Mouse (Mus musculus): ENCODE data around the gene Vmp1. TPM values are rescaled to one million over a fixed set of nuclear protein-coding genes. Genes with fewer than 3 reads are reported as not detected.

Gene Vmp1
- polyA plus RNA-seq, 1 experiment from 2014 or later: 93.5 TPM

- H3K36me3 ChIP-seq: peaks cover 11% of the 10 kb centered on the region
- peak overlapping the region; percentile 5; the same call in 1 of the 2 replicates for H3K4me2 ChIP-seq (replicated peaks)
- WGBS: 26% methylated on average over 12 of the region's 12 CpGs
- H3K27ac ChIP-seq: no peak overlapping the region
- peaks cover 14% of the 10 kb centered on the region for H3K4me1 ChIP-seq (replicated peaks)
- no peak for ATAC-seq
- no peaks in the 10 kb centered on the region for H3K9me3 ChIP-seq
- no peak overlapping the region for H3K9ac ChIP-seq (replicated peaks)
- no peaks in the 10 kb centered on the region for H3K27me3 ChIP-seq
- no peak overlapping the region for H3K4me3 ChIP-seq (replicated peaks)
These were observed 97.3 kb downstream of the Vmp1 start for GRCm38 (mm10) chr11:86586177-86586867.

GRCm38 (mm10) chr11:86585598-86585984 is 98.0 kb downstream of the Vmp1 start:
- no peak overlapping the region for H3K27ac ChIP-seq
- H3K4me3 ChIP-seq (replicated peaks): no peak overlapping the region
- 44% methylated on average over 3 of the region's 3 CpGs for WGBS
- no peaks in the 10 kb centered on the region for H3K27me3 ChIP-seq
- H3K4me2 ChIP-seq (replicated peaks): no peak overlapping the region
- peaks cover 14% of the 10 kb centered on the region for H3K4me1 ChIP-seq (replicated peaks)
- no peak for ATAC-seq
- H3K9ac ChIP-seq (replicated peaks): no peak overlapping the region
- peaks cover 11% of the 10 kb centered on the region for H3K36me3 ChIP-seq
- H3K9me3 ChIP-seq: no peaks in the 10 kb centered on the region

- peaks cover 14% of the 10 kb centered on the region for H3K4me1 ChIP-seq (replicated peaks)
- no peaks in the 10 kb centered on the region for H3K9me3 ChIP-seq
- no peak for ATAC-seq
- H3K36me3 ChIP-seq: peaks cover 11% of the 10 kb centered on the region
- no peak overlapping the region for H3K4me2 ChIP-seq (replicated peaks)
- no peak overlapping the region for H3K4me3 ChIP-seq (replicated peaks)
- 61% methylated on average over 7 of the region's 7 CpGs for WGBS
- no peak overlapping the region for H3K9ac ChIP-seq (replicated peaks)
- H3K27me3 ChIP-seq: no peaks in the 10 kb centered on the region
- no peak overlapping the region for H3K27ac ChIP-seq
These were observed 98.6 kb downstream of the Vmp1 start for GRCm38 (mm10) chr11:86584898-86585597.

GRCm38 (mm10) chr11:86583990-86584897 is 99.4 kb downstream of the Vmp1 start:
- Histone ChIP-seq H3K9ac (replicated peaks) (no peak overlapping the region), H3K4me1 (replicated peaks) (peaks cover 14% of the 10 kb centered on the region), H3K4me3 (replicated peaks) (no peak overlapping the region), H3K36me3 (peaks cover 11% of the 10 kb centered on the region), H3K27me3 (no peaks in the 10 kb centered on the region), H3K4me2 (replicated peaks) (no peak overlapping the region), H3K27ac (no peak overlapping the region), H3K9me3 (no peaks in the 10 kb centered on the region)
- ATAC-seq: no peak
- WGBS: 92% methylated on average over 14 of the region's 14 CpGs

- peaks cover 11% of the 10 kb centered on the region for H3K36me3 ChIP-seq
- ATAC-seq: no peak
- no peak overlapping the region for H3K27ac ChIP-seq
- no peak overlapping the region for H3K4me2 ChIP-seq (replicated peaks)
- H3K4me3 ChIP-seq (replicated peaks): no peak overlapping the region
- WGBS: 95% methylated on average over 3 of the region's 3 CpGs
- no peaks in the 10 kb centered on the region for H3K27me3 ChIP-seq
- peaks cover 14% of the 10 kb centered on the region for H3K4me1 ChIP-seq (replicated peaks)
- H3K9ac ChIP-seq (replicated peaks): no peak overlapping the region
- H3K9me3 ChIP-seq: no peaks in the 10 kb centered on the region
These were observed 100.3 kb downstream of the Vmp1 start for GRCm38 (mm10) chr11:86583313-86583825.

- ATAC-seq: no peak
- no peak overlapping the region for H3K9ac ChIP-seq (replicated peaks)
- 91% methylated on average over 7 of the region's 7 CpGs for WGBS
- H3K36me3 ChIP-seq: peaks cover 11% of the 10 kb centered on the region
- peaks cover 14% of the 10 kb centered on the region for H3K4me1 ChIP-seq (replicated peaks)
- H3K27me3 ChIP-seq: no peaks in the 10 kb centered on the region
- H3K9me3 ChIP-seq: no peaks in the 10 kb centered on the region
- no peak overlapping the region for H3K27ac ChIP-seq
- H3K4me3 ChIP-seq (replicated peaks): no peak overlapping the region
- H3K4me2 ChIP-seq (replicated peaks): no peak overlapping the region
These were observed 100.9 kb downstream of the Vmp1 start for GRCm38 (mm10) chr11:86582543-86583260.

GRCm38 (mm10) chr11:86581943-86582542 is 101.6 kb downstream of the Vmp1 start:
- Histone ChIP-seq H3K9ac (replicated peaks) (no peak overlapping the region), H3K27me3 (no peaks in the 10 kb centered on the region), H3K36me3 (peaks cover 11% of the 10 kb centered on the region), H3K4me3 (replicated peaks) (no peak overlapping the region), H3K9me3 (no peaks in the 10 kb centered on the region), H3K4me1 (replicated peaks) (peaks cover 7% of the 10 kb centered on the region), H3K27ac (no peak overlapping the region), H3K4me2 (replicated peaks) (no peak overlapping the region)
- ATAC-seq: no peak
- 94% methylated on average over 12 of the region's 12 CpGs for WGBS

GRCm38 (mm10) chr11:86581250-86581753 is 102.3 kb downstream of the Vmp1 start:
- Histone ChIP-seq H3K36me3 (peaks cover 11% of the 10 kb centered on the region), H3K9me3 (no peaks in the 10 kb centered on the region), H3K27me3 (no peaks in the 10 kb centered on the region), H3K4me1 (replicated peaks) (peaks cover 2% of the 10 kb centered on the region; the same call in 1 of the 2 replicates), H3K9ac (replicated peaks) (no peak overlapping the region), H3K4me2 (replicated peaks) (no peak overlapping the region), H3K27ac (no peak overlapping the region), H3K4me3 (replicated peaks) (no peak overlapping the region)
- 78% methylated on average over 11 of the region's 11 CpGs for WGBS
- no peak for ATAC-seq

GRCm38 (mm10) chr11:86580319-86581113 is 103.1 kb downstream of the Vmp1 start:
- 89% methylated on average over 9 of the region's 9 CpGs for whole genome bisulfite sequencing
- peaks cover 11% of the 10 kb centered on the region for H3K36me3 ChIP-seq
- no peak overlapping the region for H3K9ac ChIP-seq (replicated peaks)
- no peak overlapping the region for H3K27ac ChIP-seq
- H3K4me3 ChIP-seq (replicated peaks): no peak overlapping the region
- no peak overlapping the region for H3K4me2 ChIP-seq (replicated peaks)
- H3K4me1 ChIP-seq (replicated peaks): 0 out of 2 replicates have a peak, but pooled peaks cover 2% of the 10 kb centered on the region
- H3K9me3 ChIP-seq: no peaks in the 10 kb centered on the region
- no peaks in the 10 kb centered on the region for H3K27me3 ChIP-seq
- ATAC-seq: no peak

- Histone ChIP-seq H3K4me1 (replicated peaks) (0 out of 2 replicates have a peak, but pooled peaks cover 3% of the 10 kb centered on the region), H3K27ac (no peak overlapping the region), H3K4me3 (replicated peaks) (no peak overlapping the region), H3K4me2 (replicated peaks) (no peak overlapping the region), H3K36me3 (peaks cover 6% of the 10 kb centered on the region), H3K27me3 (no peaks in the 10 kb centered on the region), H3K9ac (replicated peaks) (no peak overlapping the region), H3K9me3 (no peaks in the 10 kb centered on the region)
- 81% methylated on average over 10 of the region's 10 CpGs for WGBS
- no peak for ATAC-seq
These were observed 103.8 kb downstream of the Vmp1 start for GRCm38 (mm10) chr11:86579731-86580318.

Measured in midbrain, embryonic 13.5 days (tissue).